Mouse (Mus musculus): Measurements from ENCODE around the gene Cbx7.
"Not testable (repeated sequence)": the region's sequence is repeated elsewhere in the genome, so short reads cannot be mapped to it uniquely, and the experiment has no call there.

The Cbx7 gene

DNA sequence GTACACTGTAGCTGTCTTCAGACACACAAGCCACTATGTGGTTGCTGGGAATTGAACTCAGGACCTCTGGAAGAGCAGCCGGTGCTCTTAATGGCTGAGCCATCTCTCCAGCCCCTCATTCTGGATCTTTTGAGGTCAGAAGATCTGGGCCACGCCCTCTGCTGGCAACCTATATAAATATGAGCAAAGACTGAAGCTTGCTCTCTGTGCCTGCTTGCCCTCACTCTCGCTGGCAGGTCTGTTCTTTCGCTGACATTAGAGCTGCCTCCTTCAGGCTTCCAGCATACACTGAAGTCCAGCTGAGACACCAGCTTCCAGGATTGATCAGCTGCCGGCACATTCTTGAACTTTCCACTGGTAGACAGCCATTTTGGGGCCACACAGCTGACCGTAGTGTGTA is 23.2 kb downstream of the Cbx7 start:
- H3K36me3 ChIP-seq (ENCODE audit: control insufficient read depth, insufficient read depth, low read length, poor library complexity, severe bottlenecking) = no peaks in the 10 kb centered on the region
- no peaks in the 10 kb centered on the region for H3K27me3 ChIP-seq (ENCODE audit: control insufficient read depth, insufficient read depth, low read length, poor library complexity, severe bottlenecking)
- peak; percentile 42 for DNase-seq (ENCODE audit: low read depth, low spot score)

DNA sequence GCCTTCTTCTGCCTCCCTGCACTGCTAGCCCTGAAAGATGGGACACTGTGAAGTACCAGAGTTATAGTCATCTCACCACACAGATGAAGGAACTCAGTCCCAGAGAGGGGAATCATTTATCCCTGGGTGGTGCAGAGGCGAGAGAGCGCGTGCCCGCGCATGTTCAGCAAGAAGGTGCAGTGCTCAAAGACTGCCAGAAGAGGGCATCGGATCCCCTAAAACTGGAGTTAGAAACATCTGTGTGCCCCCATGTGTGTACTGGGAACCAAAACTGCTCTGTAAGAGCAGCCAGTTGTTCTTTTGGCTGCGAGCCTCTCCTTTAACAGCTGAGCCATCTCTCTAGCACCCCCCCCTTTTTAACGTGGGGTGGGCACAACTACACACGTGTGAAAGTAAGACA is 24.1 kb downstream of the Cbx7 start:
- peak; percentile 41 for DNase-seq (ENCODE audit: low read depth, low spot score)
- H3K36me3 ChIP-seq (ENCODE audit: control insufficient read depth, insufficient read depth, low read length, poor library complexity, severe bottlenecking) = no peaks in the 10 kb centered on the region
- no peaks in the 10 kb centered on the region for H3K27me3 ChIP-seq (ENCODE audit: control insufficient read depth, insufficient read depth, low read length, poor library complexity, severe bottlenecking)

DNA sequence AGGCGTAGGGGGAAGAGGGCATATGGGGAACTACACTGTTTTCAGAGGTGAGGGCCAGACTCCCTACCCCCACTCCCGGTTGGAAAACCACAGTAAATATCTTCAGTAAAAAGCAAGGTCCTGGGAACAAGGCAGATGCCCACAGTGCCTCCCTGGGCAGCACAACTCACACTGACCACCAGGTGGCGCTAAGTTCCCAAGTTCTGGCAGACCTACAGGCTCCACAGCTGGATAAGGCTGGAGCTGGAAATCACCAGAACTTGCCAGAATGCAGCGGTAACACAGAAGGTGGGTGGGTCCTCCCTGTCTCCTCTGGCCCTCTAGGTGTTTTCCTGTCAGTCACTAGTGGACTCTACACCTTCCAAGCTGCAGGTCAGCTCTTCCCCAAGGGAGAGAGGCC is 24.9 kb downstream of the Cbx7 start:
- Histone ChIP-seq H3K36me3 (ENCODE audit: control insufficient read depth, insufficient read depth, low read length, poor library complexity, severe bottlenecking) (no peaks in the 10 kb centered on the region), H3K27me3 (ENCODE audit: control insufficient read depth, insufficient read depth, low read length, poor library complexity, severe bottlenecking) (no peaks in the 10 kb centered on the region)
- peak; percentile 90 for DNase-seq (ENCODE audit: low read depth, low spot score)

DNA sequence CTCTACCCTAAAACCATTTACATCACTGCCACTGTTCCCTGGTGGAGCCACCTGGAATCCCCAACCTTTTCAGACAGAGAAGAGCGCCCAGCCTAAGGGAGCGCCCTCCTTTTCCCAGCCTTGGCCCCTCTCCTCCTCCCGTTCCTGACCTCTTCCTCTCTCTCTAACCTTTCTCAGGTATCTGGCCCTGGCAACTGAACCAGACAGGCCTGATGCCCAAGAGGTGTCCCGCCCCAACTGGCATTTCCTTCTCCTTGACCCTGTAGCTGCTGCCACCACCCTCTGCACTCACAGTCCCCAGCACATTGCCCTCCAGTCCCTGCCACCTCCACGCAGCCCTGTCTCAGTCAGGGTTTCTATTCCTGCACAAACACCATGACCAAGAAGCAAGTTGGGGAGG is 26.0 kb downstream of the Cbx7 start:
- Histone ChIP-seq H3K36me3 (ENCODE audit: control insufficient read depth, insufficient read depth, low read length, poor library complexity, severe bottlenecking) (no peaks in the 10 kb centered on the region), H3K27me3 (ENCODE audit: control insufficient read depth, insufficient read depth, low read length, poor library complexity, severe bottlenecking) (no peaks in the 10 kb centered on the region)
- no peak for DNase-seq (ENCODE audit: low read depth, low spot score)

DNA sequence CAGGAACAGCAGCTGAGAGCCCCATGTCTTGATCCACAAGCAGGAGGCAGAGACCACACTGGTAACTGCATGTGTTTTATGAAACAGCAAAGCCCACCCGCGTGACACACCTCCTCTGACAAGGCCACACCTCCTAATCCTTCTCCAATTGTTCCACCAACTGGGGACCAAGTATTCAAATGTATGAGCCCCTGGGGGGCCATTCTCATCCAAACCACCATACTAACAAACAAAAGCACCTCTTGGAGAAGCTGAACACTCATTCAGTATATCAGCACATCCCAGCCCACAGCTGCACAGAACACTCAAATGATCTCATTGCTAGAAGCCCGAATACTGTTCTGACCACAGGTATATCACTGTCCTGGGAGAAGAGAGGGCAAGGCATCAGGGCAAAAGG is 27.3 kb downstream of the Cbx7 start:
- no peak for DNase-seq (ENCODE audit: low read depth, low spot score)
- Histone ChIP-seq H3K27me3 (ENCODE audit: control insufficient read depth, insufficient read depth, low read length, poor library complexity, severe bottlenecking) (no peaks in the 10 kb centered on the region), H3K36me3 (ENCODE audit: control insufficient read depth, insufficient read depth, low read length, poor library complexity, severe bottlenecking) (no peaks in the 10 kb centered on the region)

DNA sequence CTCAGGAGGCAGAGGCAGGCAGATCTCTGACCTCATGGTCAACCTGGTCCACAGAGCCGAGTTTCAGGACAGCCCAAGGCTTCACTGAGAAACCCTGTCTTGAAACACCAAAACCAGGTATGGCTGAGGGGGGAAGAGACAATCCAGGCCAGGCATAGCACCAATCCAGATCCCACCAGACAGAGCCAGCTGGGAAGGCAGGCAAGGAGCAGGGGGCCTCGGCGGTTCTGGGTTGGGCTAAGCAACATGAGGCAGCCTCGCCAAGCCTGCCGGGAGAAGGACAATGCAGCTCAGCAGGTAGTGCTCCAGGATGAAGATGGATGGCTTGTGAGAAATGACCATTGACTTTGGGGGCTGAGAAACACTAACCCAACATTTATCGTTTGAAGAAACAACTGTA is 28.4 kb downstream of the Cbx7 start:
- no peak for DNase-seq (ENCODE audit: low read depth, low spot score)
- Histone ChIP-seq H3K36me3 (ENCODE audit: control insufficient read depth, insufficient read depth, low read length, poor library complexity, severe bottlenecking) (no peaks in the 10 kb centered on the region), H3K27me3 (ENCODE audit: control insufficient read depth, insufficient read depth, low read length, poor library complexity, severe bottlenecking) (no peaks in the 10 kb centered on the region)

DNA sequence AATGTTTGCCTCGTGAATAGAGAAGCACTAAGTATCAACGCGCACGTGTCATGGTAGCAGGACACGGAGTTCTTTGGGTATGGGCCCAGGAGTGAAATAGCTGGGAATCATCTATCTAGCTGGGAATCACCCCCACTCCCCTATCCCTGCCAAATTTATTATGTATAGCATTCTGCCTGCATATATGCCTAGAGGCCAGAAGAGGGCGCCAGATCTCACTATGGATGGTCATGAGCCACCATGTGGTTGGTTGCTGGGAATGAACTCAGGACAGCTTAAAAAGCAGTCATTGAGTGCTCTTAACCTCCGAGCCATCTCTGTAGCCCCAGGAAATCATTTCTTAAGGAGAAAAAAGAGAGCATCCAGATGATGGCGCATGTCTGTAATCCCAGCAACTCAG is 30.0 kb downstream of the Cbx7 start:
- H3K36me3 ChIP-seq (ENCODE audit: control insufficient read depth, insufficient read depth, low read length, poor library complexity, severe bottlenecking) = no peaks in the 10 kb centered on the region
- H3K27me3 ChIP-seq (ENCODE audit: control insufficient read depth, insufficient read depth, low read length, poor library complexity, severe bottlenecking) = no peaks in the 10 kb centered on the region
- DNase-seq (ENCODE audit: low read depth, low spot score) = peak; percentile 81

DNA sequence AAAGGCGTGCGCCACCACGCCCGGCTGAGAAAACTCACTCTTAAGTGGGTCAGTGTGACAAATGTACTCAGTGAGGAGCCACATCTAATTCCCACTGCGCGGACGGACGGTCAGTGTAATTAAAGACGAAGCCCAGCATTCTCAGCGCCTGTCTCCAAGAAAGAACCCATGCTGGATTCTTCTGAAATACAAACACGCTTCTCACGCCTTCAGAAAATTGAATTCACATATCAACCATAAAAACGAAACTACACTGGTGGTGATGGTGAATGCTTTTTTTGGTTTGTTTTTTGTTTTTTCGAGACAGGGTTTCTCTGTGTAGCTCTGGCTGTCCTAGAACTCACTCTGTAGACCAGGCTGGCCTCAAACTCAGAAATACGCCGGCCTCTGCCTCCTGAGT is 31.0 kb downstream of the Cbx7 start:
- H3K27me3 ChIP-seq (ENCODE audit: control insufficient read depth, insufficient read depth, low read length, poor library complexity, severe bottlenecking) = no peaks in the 10 kb centered on the region
- DNase-seq (ENCODE audit: low read depth, low spot score) = no peak
- no peaks in the 10 kb centered on the region for H3K36me3 ChIP-seq (ENCODE audit: control insufficient read depth, insufficient read depth, low read length, poor library complexity, severe bottlenecking)

DNA sequence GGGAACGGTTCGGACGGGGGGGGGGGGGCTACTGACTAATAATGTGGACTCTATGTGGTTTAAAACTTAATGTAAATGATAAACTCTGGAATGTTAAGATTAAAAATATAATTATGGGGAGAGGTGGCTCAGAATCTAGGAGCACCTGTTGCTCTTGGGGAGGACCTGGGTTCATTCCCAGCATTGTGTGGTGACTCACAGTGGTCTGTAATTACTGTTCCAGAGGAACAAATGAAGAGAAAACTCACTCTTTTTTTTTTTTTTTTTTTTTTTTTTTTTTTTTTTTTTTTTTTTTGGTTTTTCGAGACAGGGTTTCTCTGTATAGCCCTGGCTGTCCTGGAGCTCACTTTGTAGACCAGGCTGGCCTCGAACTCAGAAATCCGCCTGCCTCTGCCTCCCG is 31.4 kb downstream of the Cbx7 start:
- H3K36me3 ChIP-seq (ENCODE audit: control insufficient read depth, insufficient read depth, low read length, poor library complexity, severe bottlenecking); H3K27me3 ChIP-seq (ENCODE audit: control insufficient read depth, insufficient read depth, low read length, poor library complexity, severe bottlenecking); DNase-seq (ENCODE audit: low read depth, low spot score): not testable (repeated sequence)

DNA sequence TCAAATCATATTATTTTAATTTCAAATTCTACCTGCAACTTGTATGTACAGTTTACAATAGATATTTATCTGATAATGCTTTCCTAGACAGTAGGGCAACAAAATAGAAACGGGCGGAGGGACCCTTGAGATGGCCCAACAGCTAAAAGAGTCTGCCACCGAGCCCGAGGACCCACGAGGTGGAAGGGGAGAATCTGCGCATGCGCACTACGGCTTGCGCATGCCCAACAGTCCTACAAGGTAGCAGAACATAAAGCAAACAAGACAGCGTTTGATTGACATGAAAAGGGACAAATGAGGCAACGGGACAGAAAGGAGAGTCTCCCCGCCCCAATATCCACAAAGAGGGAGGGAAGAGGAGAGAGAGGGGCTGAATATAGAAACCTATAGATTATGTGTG is 31.9 kb downstream of the Cbx7 start:
- DNase-seq (ENCODE audit: low read depth, low spot score) = no peak
- Histone ChIP-seq H3K36me3 (ENCODE audit: control insufficient read depth, insufficient read depth, low read length, poor library complexity, severe bottlenecking) (no peaks in the 10 kb centered on the region), H3K27me3 (ENCODE audit: control insufficient read depth, insufficient read depth, low read length, poor library complexity, severe bottlenecking) (no peaks in the 10 kb centered on the region)

DNA sequence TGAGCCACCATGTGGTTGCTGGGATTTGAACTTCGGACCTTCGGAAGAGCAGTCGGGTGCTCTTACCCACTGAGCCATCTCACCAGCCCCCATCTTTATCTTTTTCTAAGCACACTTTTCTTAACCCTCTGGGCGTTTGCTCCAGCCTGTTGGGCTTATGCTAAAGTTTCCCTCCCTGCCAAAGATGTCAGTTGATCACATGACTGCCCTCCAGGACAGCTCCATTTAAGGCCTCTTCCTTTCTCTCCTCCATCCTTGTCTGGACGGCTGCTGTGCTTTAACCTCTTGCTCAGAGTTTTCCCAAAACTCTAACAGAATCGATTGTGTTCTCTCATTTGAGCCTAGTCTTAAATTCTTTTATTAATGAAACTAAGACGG is 34.6 kb downstream of the Cbx7 start:
- H3K36me3 ChIP-seq (ENCODE audit: control insufficient read depth, insufficient read depth, low read length, poor library complexity, severe bottlenecking) = no peaks in the 10 kb centered on the region
- DNase-seq (ENCODE audit: low read depth, low spot score) = no peak
- no peaks in the 10 kb centered on the region for H3K27me3 ChIP-seq (ENCODE audit: control insufficient read depth, insufficient read depth, low read length, poor library complexity, severe bottlenecking)

DNA sequence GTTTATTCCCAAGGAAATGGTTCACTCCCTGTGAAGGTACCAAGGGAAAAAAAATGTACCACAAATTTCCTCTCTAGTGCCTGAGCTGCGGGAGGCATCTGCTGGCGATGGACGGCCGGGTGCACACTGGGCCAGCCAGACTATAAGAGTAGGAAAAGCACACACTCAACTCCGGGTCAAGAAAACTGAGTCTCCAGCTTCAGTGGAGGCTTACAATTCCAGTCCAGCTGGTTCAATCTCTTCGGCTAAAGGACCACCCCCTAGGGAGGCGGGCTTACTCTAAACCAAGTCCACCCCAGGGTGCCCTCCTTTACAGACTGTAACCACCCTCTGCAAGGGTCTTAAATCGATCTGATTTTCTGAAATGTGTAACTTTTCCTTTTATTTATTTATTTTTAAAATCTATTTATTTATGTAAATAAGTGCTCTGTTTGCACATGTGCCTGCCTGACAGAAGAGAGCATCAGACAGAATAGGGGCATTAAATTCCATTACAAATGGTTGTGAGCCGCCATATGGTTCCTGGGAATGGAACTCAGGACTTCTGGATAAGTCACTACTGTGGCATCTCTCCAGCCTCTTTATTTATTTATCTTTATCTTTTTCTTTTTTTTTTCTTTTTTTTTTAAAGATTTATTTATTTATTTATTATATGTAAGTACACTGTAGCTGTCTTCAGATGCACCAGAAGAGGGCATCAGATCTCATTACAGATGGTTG is 35.1 kb downstream of the Cbx7 start:
- H3K36me3 ChIP-seq (ENCODE audit: control insufficient read depth, insufficient read depth, low read length, poor library complexity, severe bottlenecking) = no peaks in the 10 kb centered on the region
- no peaks in the 10 kb centered on the region for H3K27me3 ChIP-seq (ENCODE audit: control insufficient read depth, insufficient read depth, low read length, poor library complexity, severe bottlenecking)
- DNase-seq (ENCODE audit: low read depth, low spot score) = no peak

DNA sequence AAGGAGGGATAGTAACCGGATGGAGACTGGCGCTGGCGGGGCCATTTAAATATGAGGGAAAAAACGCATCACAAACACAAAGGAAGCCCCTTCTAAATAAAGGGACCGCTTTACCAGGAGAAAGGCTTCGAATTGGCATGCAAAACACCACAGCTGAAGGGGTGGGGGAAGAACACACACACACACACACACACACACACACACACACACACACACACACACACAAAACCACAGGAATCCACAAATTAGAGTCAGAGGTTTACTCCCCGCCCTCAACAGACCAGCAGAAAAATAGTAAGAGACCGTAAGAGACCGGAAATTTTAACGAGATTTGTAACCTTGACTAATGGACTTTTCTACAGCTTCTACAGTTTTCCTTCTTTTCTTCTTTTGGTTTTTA is 36.1 kb downstream of the Cbx7 start:
- Histone ChIP-seq H3K36me3 (ENCODE audit: control insufficient read depth, insufficient read depth, low read length, poor library complexity, severe bottlenecking) (peaks cover 2% of the 10 kb centered on the region), H3K27me3 (ENCODE audit: control insufficient read depth, insufficient read depth, low read length, poor library complexity, severe bottlenecking) (no peaks in the 10 kb centered on the region)
- peak; percentile 45 for DNase-seq (ENCODE audit: low read depth, low spot score)

DNA sequence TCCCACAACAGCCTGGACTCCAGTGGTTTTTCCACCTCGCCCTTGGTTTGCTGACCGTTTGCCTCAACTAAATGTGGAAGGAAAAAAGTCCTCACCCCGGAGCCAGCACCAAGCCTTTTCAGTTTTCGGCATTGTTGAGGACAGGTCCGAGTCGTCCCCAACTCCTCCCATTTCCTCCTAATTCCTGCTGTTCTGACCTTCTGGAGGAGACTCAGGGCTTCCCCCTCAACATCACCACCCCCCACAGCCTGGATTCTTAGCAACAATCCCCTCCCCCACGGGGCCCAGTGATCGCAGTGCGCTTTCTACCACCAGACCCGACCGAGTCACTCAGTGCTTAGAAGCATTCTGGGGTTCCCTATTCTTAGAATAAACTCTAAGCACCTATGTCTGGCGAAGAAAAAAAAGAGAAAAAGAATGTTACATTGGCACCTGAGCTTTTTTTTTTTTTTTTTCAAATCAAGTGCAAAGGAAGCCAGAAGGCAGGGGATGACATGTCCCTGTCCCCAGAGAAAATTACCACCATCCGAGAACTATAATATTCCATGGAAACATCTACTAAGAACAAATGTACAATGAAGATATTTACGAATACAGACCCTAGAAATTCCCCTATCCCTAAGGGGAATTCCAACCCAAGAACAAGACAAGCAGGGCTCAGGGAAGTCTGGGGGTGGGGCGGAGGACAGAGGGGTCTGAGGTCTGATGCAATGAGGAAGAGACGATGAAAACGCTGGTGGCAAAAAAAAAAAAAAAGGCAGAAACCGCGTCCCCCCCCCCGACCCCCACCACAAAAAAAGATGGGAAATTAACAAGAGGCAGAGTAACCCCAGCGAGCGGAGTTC is 37.0 kb downstream of the Cbx7 start:
- H3K36me3 ChIP-seq (ENCODE audit: control insufficient read depth, insufficient read depth, low read length, poor library complexity, severe bottlenecking) = peaks cover 4% of the 10 kb centered on the region
- H3K27me3 ChIP-seq (ENCODE audit: control insufficient read depth, insufficient read depth, low read length, poor library complexity, severe bottlenecking) = no peaks in the 10 kb centered on the region
- peak; percentile 51 for DNase-seq (ENCODE audit: low read depth, low spot score)

DNA sequence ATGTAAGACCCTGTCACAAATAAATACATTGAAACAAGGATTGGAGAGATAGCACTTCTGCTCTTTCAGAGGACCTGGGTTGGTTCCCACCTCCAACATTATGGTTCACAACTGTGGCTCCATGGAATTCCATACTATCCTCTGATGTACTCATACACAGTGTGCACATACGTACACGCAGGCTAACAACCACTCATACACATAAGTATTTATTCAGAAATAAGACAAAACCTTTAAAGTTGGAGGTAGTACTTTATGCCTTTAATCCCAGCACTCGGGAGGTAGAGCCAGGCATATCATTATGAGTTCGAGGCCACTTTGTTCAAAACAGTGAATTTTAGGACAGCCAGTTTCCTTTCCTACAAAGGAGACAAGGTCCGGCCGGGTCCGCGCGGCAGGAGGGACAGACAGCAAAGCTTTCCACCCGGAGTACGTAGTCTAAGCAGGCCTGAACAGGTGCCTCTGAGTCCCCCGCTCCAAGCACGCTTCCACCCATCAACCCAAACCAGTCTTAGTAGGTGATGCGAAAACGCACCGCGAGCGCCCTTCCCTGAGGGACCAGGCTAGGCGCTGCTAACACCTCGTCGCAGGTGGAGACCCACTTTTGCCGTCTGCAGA is 37.8 kb downstream of the Cbx7 start:
- H3K36me3 ChIP-seq (ENCODE audit: control insufficient read depth, insufficient read depth, low read length, poor library complexity, severe bottlenecking) = peaks cover 4% of the 10 kb centered on the region
- no peak for DNase-seq (ENCODE audit: low read depth, low spot score)
- no peaks in the 10 kb centered on the region for H3K27me3 ChIP-seq (ENCODE audit: control insufficient read depth, insufficient read depth, low read length, poor library complexity, severe bottlenecking)

Measured in splenic B cell, adult 2 months (primary cell).